Mouse (Mus musculus): Measurements from ENCODE around the gene Spata32. TPM values are rescaled to one million over a fixed set of nuclear protein-coding genes. Genes with fewer than 3 reads are reported as not detected.
"Not testable (repeated sequence)": the region's sequence is repeated elsewhere in the genome, so short reads cannot be mapped to it uniquely, and the experiment has no call there.

Gene Spata32
- polyA plus RNA-seq, 1 experiment from 2014 or later = not detected

DNA sequence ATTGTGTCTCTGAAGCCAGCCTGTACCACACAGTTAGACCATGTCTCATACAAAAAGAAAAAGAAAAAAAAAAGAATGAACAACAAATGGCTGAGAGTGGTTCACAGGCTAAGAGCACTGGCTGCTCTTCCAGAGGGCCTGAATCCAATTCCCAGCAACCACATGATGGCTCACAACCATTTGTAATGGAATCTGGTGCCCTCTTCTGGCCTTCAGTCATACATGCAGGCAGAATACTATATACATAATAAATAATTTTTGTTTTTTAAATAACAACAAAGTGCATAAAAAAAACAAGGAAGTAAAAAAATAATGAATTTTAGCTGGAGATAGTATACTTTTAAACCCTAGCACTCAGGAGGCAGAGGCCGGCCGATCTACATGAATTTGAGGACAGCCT, 11.4 kb upstream of the Spata32 start:
- Histone ChIP-seq H3K4me2 (ENCODE audit: low read depth, low read length) (no peak overlapping the region), H3K9ac (replicated peaks; ENCODE audit: low read length) (no peak overlapping the region), H3K36me3 (replicated peaks; ENCODE audit: control insufficient read depth, insufficient read depth, low read depth, low read length) (no peaks in the 10 kb centered on the region; the same call in 1 of the 2 replicates), H3K4me1 (ENCODE audit: control insufficient read depth, insufficient read depth, low read length) (no peaks in the 10 kb centered on the region), H3K9me3 (replicated peaks; ENCODE audit: control insufficient read depth, low read length) (no peaks in the 10 kb centered on the region), H3K27me3 (ENCODE audit: control insufficient read depth, insufficient read depth, low read length) (no peaks in the 10 kb centered on the region), H3K27ac (replicated peaks; ENCODE audit: low read depth, low read length) (no peak overlapping the region), H3K4me3 (ENCODE audit: low read depth, low read length) (no peak overlapping the region)
- ATAC-seq (replicated peaks; ENCODE audit: insufficient number of reproducible peaks, low FRiP score, low TSS enrichment, low read depth) = no peak
- no peak for DNase-seq (ENCODE audit: low spot score)
- 95% methylated on average over 2 of the region's 2 CpGs for WGBS

- Histone ChIP-seq H3K4me1 (ENCODE audit: control insufficient read depth, insufficient read depth, low read length) (no peaks in the 10 kb centered on the region; the same call in 1 of the 2 replicates), H3K4me2 (ENCODE audit: low read depth, low read length) (no peak overlapping the region), H3K9ac (replicated peaks; ENCODE audit: low read length) (no peak overlapping the region; the same call in 1 of the 2 replicates), H3K27me3 (ENCODE audit: control insufficient read depth, insufficient read depth, low read length) (no peaks in the 10 kb centered on the region), H3K27ac (replicated peaks; ENCODE audit: low read depth, low read length) (0 out of 2 replicates have a peak overlapping the region, but pooled peaks have one; percentile 13), H3K9me3 (replicated peaks; ENCODE audit: control insufficient read depth, low read length) (no peaks in the 10 kb centered on the region), H3K4me3 (ENCODE audit: low read depth, low read length) (no peak overlapping the region), H3K36me3 (replicated peaks; ENCODE audit: control insufficient read depth, insufficient read depth, low read depth, low read length) (peaks cover 3% of the 10 kb centered on the region)
- DNase-seq (ENCODE audit: low spot score) = no peak
- ATAC-seq (replicated peaks; ENCODE audit: insufficient number of reproducible peaks, low FRiP score, low TSS enrichment, low read depth) = no peak
- WGBS = 55% methylated on average over 18 of the region's 18 CpGs
Measured at GRCm38 (mm10) chr11:103223951-103224456, 5.8 kb upstream of the Spata32 start.

GRCm38 (mm10) chr11:103223444-103223843, 5.2 kb upstream of the Spata32 start:
- WGBS = 90% methylated on average over 10 of the region's 10 CpGs
- H3K9ac ChIP-seq (replicated peaks; ENCODE audit: low read length) = no peak overlapping the region
- DNase-seq (ENCODE audit: low spot score) (no peak), ATAC-seq (replicated peaks; ENCODE audit: insufficient number of reproducible peaks, low FRiP score, low TSS enrichment, low read depth) (no peak)
- H3K27me3 ChIP-seq (ENCODE audit: control insufficient read depth, insufficient read depth, low read length) = no peaks in the 10 kb centered on the region
- peaks cover 3% of the 10 kb centered on the region for H3K36me3 ChIP-seq (replicated peaks; ENCODE audit: control insufficient read depth, insufficient read depth, low read depth, low read length)
- no peaks in the 10 kb centered on the region for H3K9me3 ChIP-seq (replicated peaks; ENCODE audit: control insufficient read depth, low read length)
- no peak overlapping the region for H3K4me3 ChIP-seq (ENCODE audit: low read depth, low read length)
- H3K4me1 ChIP-seq (ENCODE audit: control insufficient read depth, insufficient read depth, low read length) = peaks cover 1% of the 10 kb centered on the region; the same call in 1 of the 2 replicates
- no peak overlapping the region for H3K4me2 ChIP-seq (ENCODE audit: low read depth, low read length)
- no peak overlapping the region for H3K27ac ChIP-seq (replicated peaks; ENCODE audit: low read depth, low read length)

GRCm38 (mm10) chr11:103222718-103223117, 4.5 kb upstream of the Spata32 start:
- WGBS = 92% methylated on average over 3 of the region's 4 CpGs

DNA sequence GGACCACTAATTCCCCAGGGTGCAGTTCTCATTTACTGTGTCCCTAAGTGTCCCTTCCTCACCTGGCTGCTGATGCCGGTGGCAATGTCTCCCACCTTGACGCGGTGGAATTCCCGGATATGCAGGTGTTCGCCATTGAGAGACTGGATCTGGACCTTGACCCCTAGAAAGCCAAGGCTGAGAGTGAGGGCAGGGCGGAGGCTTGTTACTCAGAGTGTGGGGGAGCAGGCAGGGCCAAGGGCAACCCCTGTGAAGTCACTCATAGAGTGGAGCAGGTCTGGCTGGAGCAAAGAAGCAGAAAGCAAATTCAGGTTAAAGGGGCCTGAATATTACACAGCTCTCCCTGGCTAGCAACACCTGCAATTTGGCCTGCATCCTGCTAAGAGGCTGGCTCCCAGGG, 3.2 kb upstream of the Spata32 start:
- Histone ChIP-seq H3K9ac (replicated peaks; ENCODE audit: low read length) (no peak overlapping the region), H3K9me3 (replicated peaks; ENCODE audit: control insufficient read depth, low read length) (no peaks in the 10 kb centered on the region), H3K4me2 (ENCODE audit: low read depth, low read length) (no peak overlapping the region), H3K27ac (replicated peaks; ENCODE audit: low read depth, low read length) (no peak overlapping the region), H3K4me1 (ENCODE audit: control insufficient read depth, insufficient read depth, low read length) (peaks cover 2% of the 10 kb centered on the region), H3K27me3 (ENCODE audit: control insufficient read depth, insufficient read depth, low read length) (no peaks in the 10 kb centered on the region), H3K4me3 (ENCODE audit: low read depth, low read length) (no peak overlapping the region), H3K36me3 (replicated peaks; ENCODE audit: control insufficient read depth, insufficient read depth, low read depth, low read length) (peaks cover 3% of the 10 kb centered on the region)
- ATAC-seq (replicated peaks; ENCODE audit: insufficient number of reproducible peaks, low FRiP score, low TSS enrichment, low read depth) = no peak
- no peak for DNase-seq (ENCODE audit: low spot score)
- WGBS = 84% methylated on average over 6 of the region's 6 CpGs

More at GRCm38 (mm10) chr11:103222718-103223117, 4.5 kb upstream of the Spata32 start:
- not testable (repeated sequence) for DNase-seq (ENCODE audit: low spot score); H3K36me3 ChIP-seq (replicated peaks; ENCODE audit: control insufficient read depth, insufficient read depth, low read depth, low read length); H3K27ac ChIP-seq (replicated peaks; ENCODE audit: low read depth, low read length); H3K4me3 ChIP-seq (ENCODE audit: low read depth, low read length); H3K4me2 ChIP-seq (ENCODE audit: low read depth, low read length); H3K27me3 ChIP-seq (ENCODE audit: control insufficient read depth, insufficient read depth, low read length); H3K4me1 ChIP-seq (ENCODE audit: control insufficient read depth, insufficient read depth, low read length); H3K9me3 ChIP-seq (replicated peaks; ENCODE audit: control insufficient read depth, low read length); H3K9ac ChIP-seq (replicated peaks; ENCODE audit: low read length); ATAC-seq (replicated peaks; ENCODE audit: insufficient number of reproducible peaks, low FRiP score, low TSS enrichment, low read depth)

DNA sequence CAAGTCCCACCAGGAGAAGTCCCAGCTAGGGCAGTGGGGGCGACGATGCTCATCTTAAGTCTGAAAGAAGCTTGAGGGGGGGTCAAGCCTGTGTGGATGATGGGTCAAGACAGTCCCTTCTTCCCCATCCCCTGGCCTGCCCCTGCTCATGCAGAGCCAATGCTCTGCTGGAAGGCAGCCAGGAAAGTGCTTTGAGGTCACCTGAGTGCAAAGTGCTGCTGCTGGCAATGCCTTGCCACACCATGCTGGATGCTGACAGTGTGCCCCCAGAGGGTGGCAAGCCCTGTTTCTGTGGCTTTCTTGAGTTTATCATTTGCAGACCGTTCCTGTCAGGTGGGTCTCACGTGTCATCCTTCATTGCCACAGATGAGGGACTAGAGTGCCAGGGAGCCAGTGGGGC, 1.8 kb upstream of the Spata32 start:
- ATAC-seq (replicated peaks; ENCODE audit: insufficient number of reproducible peaks, low FRiP score, low TSS enrichment, low read depth) (no peak), DNase-seq (ENCODE audit: low spot score) (no peak)
- Histone ChIP-seq H3K4me3 (ENCODE audit: low read depth, low read length) (no peak overlapping the region), H3K36me3 (replicated peaks; ENCODE audit: control insufficient read depth, insufficient read depth, low read depth, low read length) (peaks cover 3% of the 10 kb centered on the region), H3K9me3 (replicated peaks; ENCODE audit: control insufficient read depth, low read length) (no peaks in the 10 kb centered on the region), H3K9ac (replicated peaks; ENCODE audit: low read length) (no peak overlapping the region), H3K27me3 (ENCODE audit: control insufficient read depth, insufficient read depth, low read length) (no peaks in the 10 kb centered on the region), H3K4me2 (ENCODE audit: low read depth, low read length) (no peak overlapping the region), H3K27ac (replicated peaks; ENCODE audit: low read depth, low read length) (no peak overlapping the region), H3K4me1 (ENCODE audit: control insufficient read depth, insufficient read depth, low read length) (peaks cover 2% of the 10 kb centered on the region)
- 79% methylated on average over 4 of the region's 4 CpGs for WGBS

DNA sequence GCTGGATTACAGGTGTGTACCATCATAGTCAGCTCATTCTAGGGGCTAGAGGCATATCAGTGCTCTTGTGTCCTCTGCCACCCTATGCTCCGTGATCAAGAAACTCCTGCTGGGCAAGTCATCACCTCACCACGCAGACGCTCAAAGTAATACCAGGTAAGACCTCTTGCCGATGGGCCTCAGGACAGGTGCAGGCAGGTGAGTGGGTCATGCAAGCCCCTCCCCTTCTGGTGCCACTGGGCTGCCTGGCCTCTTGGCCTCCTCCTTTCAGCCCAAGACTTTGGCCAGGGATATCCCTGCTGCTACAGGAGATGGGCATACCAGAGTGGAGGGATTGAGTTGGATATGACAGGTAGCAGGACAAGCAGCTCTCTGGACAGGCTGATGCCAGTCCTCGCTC, 1.0 kb upstream of the Spata32 start:
- Histone ChIP-seq H3K4me2 (ENCODE audit: low read depth, low read length) (no peak overlapping the region), H3K4me1 (ENCODE audit: control insufficient read depth, insufficient read depth, low read length) (peaks cover 2% of the 10 kb centered on the region), H3K9me3 (replicated peaks; ENCODE audit: control insufficient read depth, low read length) (no peaks in the 10 kb centered on the region), H3K4me3 (ENCODE audit: low read depth, low read length) (no peak overlapping the region), H3K27ac (replicated peaks; ENCODE audit: low read depth, low read length) (no peak overlapping the region), H3K9ac (replicated peaks; ENCODE audit: low read length) (no peak overlapping the region), H3K27me3 (ENCODE audit: control insufficient read depth, insufficient read depth, low read length) (no peaks in the 10 kb centered on the region), H3K36me3 (replicated peaks; ENCODE audit: control insufficient read depth, insufficient read depth, low read depth, low read length) (peaks cover 3% of the 10 kb centered on the region)
- WGBS = 80% methylated on average over 5 of the region's 5 CpGs
- ATAC-seq (replicated peaks; ENCODE audit: insufficient number of reproducible peaks, low FRiP score, low TSS enrichment, low read depth) (no peak), DNase-seq (ENCODE audit: low spot score) (no peak)

DNA sequence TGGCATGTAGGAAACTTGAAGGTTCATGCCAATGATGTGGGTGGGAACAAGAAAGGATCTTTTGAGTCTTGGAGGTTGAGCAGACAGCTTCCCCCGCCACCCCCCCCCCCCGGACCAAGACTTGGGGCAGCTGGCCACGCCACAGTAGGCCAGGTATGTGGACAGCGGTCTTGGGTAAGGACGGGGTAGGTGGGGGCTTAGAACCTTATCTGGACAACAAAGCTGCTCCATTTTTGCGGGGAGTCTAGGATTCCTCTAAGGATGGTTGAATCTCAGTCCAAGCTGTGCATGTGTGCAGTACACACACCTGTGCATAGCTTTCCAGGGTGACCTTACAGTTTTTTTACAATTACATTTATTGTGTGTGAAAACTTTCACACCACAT, 277 bp upstream of the Spata32 start:
- Histone ChIP-seq H3K4me2 (ENCODE audit: low read depth, low read length) (peak overlapping the region; percentile 80), H3K36me3 (replicated peaks; ENCODE audit: control insufficient read depth, insufficient read depth, low read depth, low read length) (peaks cover 3% of the 10 kb centered on the region), H3K4me1 (ENCODE audit: control insufficient read depth, insufficient read depth, low read length) (peaks cover 2% of the 10 kb centered on the region; the same call in 1 of the 2 replicates), H3K9me3 (replicated peaks; ENCODE audit: control insufficient read depth, low read length) (no peaks in the 10 kb centered on the region), H3K4me3 (ENCODE audit: low read depth, low read length) (peak overlapping the region; percentile 36), H3K27ac (replicated peaks; ENCODE audit: low read depth, low read length) (no peak overlapping the region), H3K9ac (replicated peaks; ENCODE audit: low read length) (no peak overlapping the region; the same call in 1 of the 2 replicates), H3K27me3 (ENCODE audit: control insufficient read depth, insufficient read depth, low read length) (no peaks in the 10 kb centered on the region)
- no peak for DNase-seq (ENCODE audit: low spot score)
- 28% methylated on average over 6 of the region's 6 CpGs for WGBS
- ATAC-seq (replicated peaks; ENCODE audit: insufficient number of reproducible peaks, low FRiP score, low TSS enrichment, low read depth) = peak; percentile 14; the same call in 1 of the 2 replicates

Measured in embryonic facial prominence, embryonic 11.5 days (tissue).